Mouse (Mus musculus) CH12.LX (cell line): ENCODE results near the gene Ypel2. TPM values are rescaled to one million over a fixed set of nuclear protein-coding genes. Genes with fewer than 3 reads are reported as not detected.

ENCODE experiments used
- DNase-seq: peaks from one replicate; pipeline ENCODE4 v3.0.0-alpha.2; 2013; ENCODE audit errors: extremely low read depth
- H3K27ac ChIP-seq: 2 replicates; pipeline ENCODE4 v1.5.1; 2012; ENCODE audit warnings: low read depth, mild to moderate bottlenecking, control low read depth, moderate library complexity; ENCODE audit not compliant: insufficient read depth
- H3K27me3 ChIP-seq: replicated peaks from 2 replicates; pipeline ENCODE3; 2012; ENCODE audit warnings: inconsistent platforms
- H3K36me3 ChIP-seq, 2 experiments: replicated peaks in 1 of 2; 2 replicates each; pipeline versions ENCODE3 to v1.6.1; 2012; ENCODE audit warnings: inconsistent platforms in 1 of 2, low read length in 1 of 2, mild to moderate bottlenecking in 1 of 2, mixed read lengths in 1 of 2, moderate library complexity in 1 of 2; ENCODE audit not compliant: control insufficient read depth in 1 of 2, insufficient read depth in 1 of 2
- H3K4me1 ChIP-seq, 2 experiments: 2 replicates each; pipeline ENCODE4 v1.6.1; 2012; ENCODE audit warnings: inconsistent platforms in 1 of 2, moderate library complexity in 1 of 2; ENCODE audit not compliant: insufficient read depth in 2 of 2, control insufficient read depth in 1 of 2
- H3K4me2 ChIP-seq: 2 replicates; pipeline ENCODE4 v1.6.1; 2012; ENCODE audit warnings: low read depth, mild to moderate bottlenecking, control low read depth; ENCODE audit not compliant: poor library complexity, insufficient read depth, severe bottlenecking
- H3K4me3 ChIP-seq, 3 experiments: fragments of 150-350 bp in 1 of 3; sonication (generic) in 1 of 3; replicated peaks in 1 of 3; 2 replicates each; pipeline versions ENCODE3 to v1.5.1; 2011 to 2012; ENCODE audit warnings: low read depth in 2 of 3, low read length in 2 of 3, mild to moderate bottlenecking in 2 of 3, moderate library complexity in 2 of 3, control low read depth in 1 of 3, improper control_type of control experiment in 1 of 3, inconsistent platforms in 1 of 3, mixed read lengths in 1 of 3; ENCODE audit not compliant: poor library complexity in 1 of 3
- H3K79me2 ChIP-seq: replicated peaks from 2 replicates; pipeline ENCODE4 v1.6.1; 2012; ENCODE audit warnings: mild to moderate bottlenecking, moderate library complexity; ENCODE audit not compliant: control insufficient read depth, poor library complexity, insufficient read depth, severe bottlenecking; ENCODE audit errors: extremely low read depth
- H3K9ac ChIP-seq: 2 replicates; pipeline ENCODE4 v1.6.1; 2012; ENCODE audit warnings: low read depth, mild to moderate bottlenecking, control low read depth, moderate library complexity; ENCODE audit not compliant: insufficient read depth
- H3K9me3 ChIP-seq: replicated peaks from 2 replicates; pipeline ENCODE3; 2012; ENCODE audit warnings: low read length, inconsistent platforms, mixed read lengths
- ELF1 ChIP-seq: IDR thresholded peaks from 2 replicates; pipeline ENCODE4 v1.6.1; 2014; ENCODE audit warnings: low read depth, mild to moderate bottlenecking, inconsistent platforms, low read length, improper control_type of control experiment
- EP300 ChIP-seq: IDR thresholded peaks from 2 replicates; pipeline ENCODE4 v1.6.1; 2011; ENCODE audit warnings: low read length, improper control_type of control experiment
- IRF4 ChIP-seq: IDR thresholded peaks from 2 replicates; pipeline ENCODE4 v1.6.1; 2014; ENCODE audit warnings: low read depth, mild to moderate bottlenecking, inconsistent platforms, low read length, improper control_type of control experiment
- MAFK ChIP-seq: IDR thresholded peaks from 2 replicates; pipeline ENCODE4 v1.6.1; 2011; ENCODE audit warnings: low read length, improper control_type of control experiment; ENCODE audit not compliant: insufficient replicate concordance
- MAZ ChIP-seq: IDR thresholded peaks from 2 replicates; pipeline ENCODE4 v1.6.1; 2012; ENCODE audit warnings: low read depth, mild to moderate bottlenecking, inconsistent platforms, low read length, improper control_type of control experiment, moderate library complexity
- MXI1 ChIP-seq: IDR thresholded peaks from 2 replicates; pipeline ENCODE4 v1.6.1; 2011; ENCODE audit warnings: mild to moderate bottlenecking, low read depth, low read length, improper control_type of control experiment
- PAX5 ChIP-seq: IDR thresholded peaks from 2 replicates; pipeline ENCODE4 v1.6.1; 2012; ENCODE audit warnings: low read length, inconsistent platforms, mixed read lengths
- POLR2A ChIP-seq: IDR thresholded peaks from 2 replicates; pipeline ENCODE4 v1.6.1; 2011; ENCODE audit warnings: low read depth, mild to moderate bottlenecking, improper control_type of control experiment, low read length
- POLR2AphosphoS2 ChIP-seq: IDR thresholded peaks from 2 replicates; pipeline ENCODE4 v1.6.1; 2011; ENCODE audit warnings: low read depth, low read length, improper control_type of control experiment
- RCOR1 ChIP-seq: conservative IDR thresholded peaks from 2 replicates; pipeline ENCODE4 v1.6.1; 2012; ENCODE audit warnings: low read depth, mild to moderate bottlenecking, inconsistent platforms, low read length, improper control_type of control experiment
- ZC3H11A ChIP-seq: IDR thresholded peaks from 2 replicates; pipeline ENCODE4 v1.6.1; 2012; ENCODE audit warnings: low read depth, mild to moderate bottlenecking, inconsistent platforms, low read length, improper control_type of control experiment
- ZMIZ1 ChIP-seq: IDR thresholded peaks from 2 replicates; pipeline ENCODE4 v1.6.1; 2012; ENCODE audit warnings: low read depth, mild to moderate bottlenecking, inconsistent platforms, low read length, improper control_type of control experiment
- dilution Hi-C: fragments of 300-500 bp; cut with MboI; formaldehyde crosslinking; loops from 2 replicates; pipeline ENCODE4 v1.14.3; 2020; ENCODE audit warnings: low sequenced_read_pairs; ENCODE audit not compliant: extremely low pct_unique_long_range_greater_than_20kb, extremely low pct_ligation_motif_present
- in situ Hi-C: fragments of 300-500 bp; cut with MboI; formaldehyde crosslinking; loops from 3 replicates; pipeline ENCODE4 v1.14.3; 2019; ENCODE audit warnings: low sequenced_read_pairs, low pct_ligation_motif_present, low pct_unique_long_range_greater_than_20kb, mixed read lengths
- polyA plus RNA-seq: library from polyadenylated mRNA; unstranded; fragments of >175 nt; gene quantifications from 2 replicates; pipeline ENCODE4 v1.2.1, GENCODE M21; 2012; ENCODE audit warnings: low read depth; ENCODE audit not compliant: insufficient read length
- total RNA-seq, 2 experiments: library from RNA; depleted of rRNA; stranded (reverse); fragments of 300-350 nt in 1 of 2; fragments of >200 nt in 1 of 2; gene quantifications; 2 replicates each; pipeline ENCODE4 v1.2.3; 2012 to 2014

Gene Ypel2
- total and polyA plus RNA-seq, 3 experiments: 0.38 to 0.91 (median 0.59) TPM

GRCm38 (mm10) chr11:86977242-86977641 is 16.3 kb downstream of the Ypel2 start:
- no peak overlapping the region for H3K27ac ChIP-seq
- no peak for TF ChIP-seq POLR2A
- no peak for TF ChIP-seq ZMIZ1
- no peak for TF ChIP-seq ELF1
- TF ChIP-seq, all 38 proteins: peak for 0
- in situ Hi-C loops: no loop called here

DNA sequence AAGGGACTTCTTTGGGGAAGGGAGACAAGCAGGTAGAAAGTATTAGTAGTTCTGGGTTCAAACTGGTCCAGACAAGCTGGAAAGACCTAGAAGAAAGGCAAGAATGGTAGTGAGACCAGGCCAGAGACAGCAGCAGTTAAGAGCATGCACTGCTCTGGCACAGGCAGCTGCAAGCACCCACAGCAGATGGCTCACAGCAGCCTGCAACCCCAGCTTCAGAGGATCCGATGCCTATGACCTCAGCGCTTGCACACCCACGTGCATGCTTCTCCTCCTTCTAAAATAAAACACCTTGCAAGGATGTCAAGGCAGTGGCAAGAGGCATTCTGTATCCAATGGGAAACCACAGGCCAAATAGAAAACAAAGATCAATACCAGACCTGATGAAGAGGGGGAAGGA is 19.1 kb downstream of the Ypel2 start:
- H3K4me2 ChIP-seq: no peak overlapping the region
- dilution Hi-C loops: no loop called here
- H3K4me3 ChIP-seq: no peak overlapping the region
- H3K9ac ChIP-seq: no peak overlapping the region
- no peak overlapping the region for H3K27ac ChIP-seq
- in situ Hi-C loops: no loop called here
- no peak for DNase-seq
- no peaks in the 10 kb centered on the region for H3K9me3 ChIP-seq
- H3K4me1 ChIP-seq: peaks cover 4 to 11% of the 10 kb centered on the region in 2 experiments
- H3K27me3 ChIP-seq: peaks cover 3% of the 10 kb centered on the region
- H3K79me2 ChIP-seq: no peaks in the 10 kb centered on the region
- no peaks in the 10 kb centered on the region for H3K36me3 ChIP-seq
- TF ChIP-seq IRF4 (no peak), POLR2A (no peak), MXI1 (no peak), MAZ (no peak), MAFK (no peak), POLR2AphosphoS2 (no peak), RCOR1 (no peak)

More at GRCm38 (mm10) chr11:86977242-86977641, 16.3 kb downstream of the Ypel2 start:
- Histone ChIP-seq H3K4me3 (no peak overlapping the region), H3K9ac (no peak overlapping the region), H3K4me2 (no peak overlapping the region), H3K79me2 (no peaks in the 10 kb centered on the region), H3K9me3 (no peaks in the 10 kb centered on the region), H3K27me3 (peaks cover 3% of the 10 kb centered on the region), H3K36me3 (no peaks in the 10 kb centered on the region), H3K4me1 (no peaks in the 10 kb centered on the region)
- dilution Hi-C loops: no loop called here
- no peak for DNase-seq

DNA sequence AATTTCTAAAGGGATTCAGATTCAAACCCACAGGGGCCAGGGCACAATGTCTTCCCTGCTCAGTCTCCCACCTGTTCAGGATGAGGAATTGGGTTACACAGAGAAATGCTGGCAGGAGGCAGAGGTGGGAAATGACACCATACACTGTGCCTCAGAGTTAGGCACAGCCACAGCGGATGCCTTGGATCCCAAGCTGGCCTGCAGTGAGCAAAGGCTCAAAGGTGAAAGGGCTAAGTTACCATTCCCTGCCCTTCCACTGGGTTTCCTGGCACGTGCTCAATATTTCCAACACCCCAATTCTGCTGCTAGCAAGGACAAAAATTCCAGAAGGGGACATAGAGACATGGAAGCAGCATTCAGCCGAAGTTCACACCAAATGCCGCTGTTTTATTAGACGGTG is 20.3 kb downstream of the Ypel2 start:
- H3K27me3 ChIP-seq: peaks cover 3% of the 10 kb centered on the region
- H3K36me3 ChIP-seq: no peaks in the 10 kb centered on the region
- dilution Hi-C loops (no loop called here), in situ Hi-C loops (no loop called here)
- H3K79me2 ChIP-seq: no peaks in the 10 kb centered on the region
- H3K4me1 ChIP-seq: peaks cover 6 to 22% of the 10 kb centered on the region in 2 experiments
- H3K27ac ChIP-seq: no peak overlapping the region
- no peak overlapping the region for H3K9ac ChIP-seq
- no peaks in the 10 kb centered on the region for H3K9me3 ChIP-seq
- DNase-seq: no peak
- no peak overlapping the region for H3K4me3 ChIP-seq
- no peak overlapping the region for H3K4me2 ChIP-seq
- TF ChIP-seq EP300 (no peak), ZC3H11A (no peak), PAX5 (no peak)
